Mouse (Mus musculus) heart, postnatal 14 days (tissue): ENCODE results near the gene Ndufb4. TPM values are rescaled to one million over a fixed set of nuclear protein-coding genes. Genes with fewer than 3 reads are reported as not detected.
"Not testable (repeated sequence)": the region's sequence is repeated elsewhere in the genome, so short reads cannot be mapped to it uniquely, and the experiment has no call there.

Experiments
- DNase-seq, 2 experiments: peaks; one replicate each; pipeline ENCODE4 v3.0.0; 2021 to 2022
- intact Hi-C: fragments of 180-260 bp; cut with DNase I; formaldehyde crosslinking; loops from one replicate; pipeline ENCODE4 v1.15.1; 2025
- total RNA-seq, 2 experiments: library from RNA; stranded (reverse); gene quantifications; 2 replicates each; pipeline ENCODE4 v1.2.3; 2021

The Ndufb4 gene
- total RNA-seq, 2 experiments from 2014 or later: 124 to 140 TPM

GRCm38 (mm10) chr16:37645211-37645610 lies 9.0 kb downstream of the Ndufb4 start:
- no peak for DNase-seq
- intact Hi-C loops: no loop called here

- intact Hi-C loops: no loop called here
- no peak for DNase-seq
Measured at GRCm38 (mm10) chr16:37644486-37644885, 9.8 kb downstream of the Ndufb4 start.

- DNase-seq, intact Hi-C loops: not testable (repeated sequence)
Measured at GRCm38 (mm10) chr16:37640522-37640921, 13.7 kb downstream of the Ndufb4 start.

GRCm38 (mm10) chr16:37637802-37638201 lies 16.5 kb downstream of the Ndufb4 start:
- no peak for DNase-seq

DNA sequence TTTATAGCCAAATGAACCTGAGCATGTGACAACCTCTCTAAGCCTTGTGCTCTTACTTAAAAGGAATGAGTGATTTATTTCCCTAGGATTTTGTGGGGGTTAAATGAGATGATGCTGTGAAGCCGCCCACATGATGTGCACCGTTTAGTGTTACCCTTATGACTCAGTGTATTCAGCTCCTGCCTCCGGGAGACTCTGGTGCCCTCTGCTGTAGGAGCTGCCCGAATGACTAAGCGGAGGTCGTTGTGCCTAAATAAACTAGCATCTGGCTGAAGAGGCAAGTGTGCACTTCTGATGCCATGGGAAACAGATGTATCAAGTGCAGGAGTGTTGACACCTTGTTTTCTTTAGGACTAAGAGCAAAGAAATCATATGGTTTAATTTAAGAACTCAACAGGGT lies 18.1 kb downstream of the Ndufb4 start:
- intact Hi-C loops: loop anchor here (1.0 kb wide), 1 partner anchor 289 kb away; no protein-coding TSS in a partner anchor
- DNase-seq: peak; percentile 19 to 40

More at GRCm38 (mm10) chr16:37637802-37638201, 16.5 kb downstream of the Ndufb4 start:
- intact Hi-C loops: no loop called here

- intact Hi-C loops: no loop called here
- no peak for DNase-seq
Measured at GRCm38 (mm10) chr16:37635095-37635494, 19.2 kb downstream of the Ndufb4 start.

GRCm38 (mm10) chr16:37634578-37634977 lies 19.7 kb downstream of the Ndufb4 start:
- DNase-seq: no peak
- intact Hi-C loops: no loop called here

DNA sequence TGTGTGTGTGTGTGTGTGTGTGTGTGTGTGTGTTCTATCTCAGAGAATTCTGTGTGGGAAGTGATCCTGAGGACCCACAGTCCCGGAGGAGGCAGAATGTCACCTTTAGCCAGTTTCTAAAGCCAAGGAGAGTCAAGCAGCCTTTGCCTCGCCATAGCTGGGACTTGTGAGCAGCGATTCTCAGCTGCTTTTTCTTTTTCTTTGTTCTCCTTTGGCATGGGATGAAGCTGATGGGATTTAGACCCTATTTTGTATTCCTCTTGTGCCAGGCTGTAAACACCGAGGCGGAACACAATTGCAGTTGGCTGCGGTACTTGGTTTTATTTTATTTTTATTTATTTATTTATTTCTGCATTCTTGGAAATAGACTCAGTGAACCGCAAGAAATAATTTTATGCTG lies 25.2 kb downstream of the Ndufb4 start:
- DNase-seq: no peak
- intact Hi-C loops: no loop called here

GRCm38 (mm10) chr16:37628336-37628735 lies 25.9 kb downstream of the Ndufb4 start:
- no peak for DNase-seq
- intact Hi-C loops: no loop called here

DNA sequence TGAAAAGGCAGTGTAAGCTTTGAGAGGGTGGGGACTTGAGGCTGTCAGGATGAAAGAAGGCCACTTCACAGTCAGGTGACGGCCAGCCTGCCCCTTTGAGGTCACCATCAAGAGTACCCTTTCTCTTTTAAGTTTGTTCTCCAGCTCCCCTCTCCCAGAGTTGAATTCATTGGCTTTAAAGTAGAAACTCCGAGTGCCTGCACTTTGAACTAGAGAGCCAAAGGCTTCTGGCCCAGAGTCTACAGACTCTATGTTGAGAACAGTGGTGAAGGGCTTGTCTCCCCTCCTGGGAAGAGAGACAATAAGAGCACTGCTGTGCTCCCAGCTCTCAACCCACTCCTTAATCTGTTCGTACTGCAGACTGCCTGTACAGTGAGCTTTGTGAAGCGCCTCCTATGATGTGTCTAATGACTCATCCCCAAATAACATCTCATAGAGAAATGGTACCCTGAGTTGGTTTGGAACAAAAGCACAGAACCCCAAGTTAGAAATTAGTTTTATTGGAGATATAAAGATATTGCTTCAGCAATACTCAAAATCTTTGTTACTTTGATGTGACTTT lies 27.8 kb downstream of the Ndufb4 start:
- intact Hi-C loops: no loop called here
- DNase-seq: no peak

DNA sequence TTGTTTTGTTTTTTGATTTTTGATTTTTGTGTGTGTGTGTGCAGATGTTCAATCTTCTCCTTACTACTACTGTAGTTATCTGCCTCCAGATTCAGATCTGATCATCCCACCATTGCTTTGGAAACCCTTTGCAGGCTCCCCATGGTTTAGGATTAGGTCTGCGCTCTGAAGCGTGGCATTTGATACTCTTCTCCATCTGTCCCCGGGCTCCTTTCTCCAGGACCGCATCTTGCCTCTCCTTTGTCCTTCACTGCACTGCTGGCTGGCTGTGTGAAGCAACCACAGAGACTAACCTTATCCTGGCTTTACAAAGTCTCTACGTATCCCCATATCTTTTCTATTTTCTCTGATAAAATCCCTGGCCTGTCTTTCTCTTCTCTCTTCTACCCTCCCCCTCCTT lies 31.3 kb downstream of the Ndufb4 start:
- intact Hi-C loops: no loop called here
- no peak for DNase-seq

DNA sequence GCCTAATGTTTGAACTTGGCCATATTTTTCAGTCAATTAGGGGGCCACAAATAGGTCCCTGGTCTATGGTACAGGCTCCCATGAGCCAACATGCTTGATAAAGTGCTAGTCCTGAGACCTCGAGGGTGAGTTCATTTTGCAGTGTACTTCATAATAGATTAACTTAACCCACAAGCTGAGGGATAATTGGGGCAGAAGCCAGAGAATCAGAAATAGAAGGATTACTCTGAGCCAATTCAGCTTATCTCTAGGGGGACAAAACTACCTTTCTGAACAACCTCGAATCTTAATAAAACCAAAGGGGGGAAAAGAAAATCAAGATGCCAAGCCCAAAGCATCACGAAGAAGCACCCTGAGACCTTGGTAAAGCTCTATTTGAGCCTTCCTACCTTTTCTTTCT lies 31.9 kb downstream of the Ndufb4 start:
- no peak for DNase-seq
- intact Hi-C loops: no loop called here

DNA sequence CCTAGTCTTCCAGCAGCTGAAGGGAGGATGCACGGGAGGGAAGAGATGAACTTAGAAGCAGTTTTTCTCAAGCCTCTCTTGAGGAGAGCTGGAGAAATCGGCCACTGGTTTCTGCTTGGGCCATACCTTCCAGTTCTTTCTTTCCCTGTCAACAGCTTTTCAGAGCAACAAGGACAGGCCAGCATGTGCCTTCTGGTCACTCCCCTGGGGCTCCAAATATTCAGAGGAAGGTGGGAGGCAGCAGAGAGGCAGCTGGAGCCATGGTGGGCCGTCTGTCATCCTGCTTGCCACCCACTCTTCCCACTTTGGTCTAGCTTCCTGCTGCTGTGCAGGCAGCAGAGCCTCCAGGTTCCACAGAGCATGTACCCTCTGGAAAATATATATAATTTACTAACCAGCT lies 36.6 kb downstream of the Ndufb4 start:
- DNase-seq: peak; percentile 10 to 12
- intact Hi-C loops: no loop called here

DNA sequence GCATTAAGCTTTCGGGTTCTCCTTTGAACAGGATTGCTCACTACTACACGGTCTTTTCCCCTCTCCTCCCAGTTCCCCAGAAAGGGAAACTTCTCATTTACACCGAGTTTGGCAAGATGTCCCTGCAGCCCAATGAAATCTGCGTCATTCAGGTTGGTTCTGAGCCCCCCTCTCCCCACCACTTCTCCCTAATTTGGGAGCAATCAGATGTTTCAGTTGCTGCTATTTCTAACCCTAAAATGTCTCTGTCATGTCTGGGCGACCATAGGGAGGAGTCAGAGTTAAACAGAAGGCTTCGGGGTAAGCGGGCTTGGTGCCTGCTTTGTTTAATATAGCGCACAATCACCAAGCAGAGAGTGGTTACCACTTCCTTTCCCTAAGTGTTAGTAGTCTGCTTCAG lies 38.1 kb downstream of the Ndufb4 start:
- no peak for DNase-seq
- intact Hi-C loops: no loop called here

DNA sequence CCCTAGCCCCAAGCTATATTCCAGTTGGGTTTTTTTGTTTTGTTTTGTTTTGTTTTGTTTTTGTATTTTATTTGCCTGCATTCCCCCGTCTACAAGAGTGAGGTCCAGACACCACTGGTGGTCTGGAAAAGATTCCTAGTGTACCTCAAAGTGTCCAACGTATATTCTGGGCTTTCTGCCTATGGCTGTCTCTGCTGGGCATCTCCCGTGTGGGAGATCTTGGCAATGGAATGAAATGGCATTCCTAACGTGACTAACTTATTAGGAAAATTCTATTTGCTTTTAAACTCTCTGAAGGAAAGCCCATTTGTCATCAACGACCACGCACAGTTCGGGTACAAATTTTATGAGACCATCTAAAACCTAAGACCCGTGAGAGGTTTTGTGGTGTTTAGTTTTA lies 38.8 kb downstream of the Ndufb4 start:
- intact Hi-C loops: no loop called here
- no peak for DNase-seq

DNA sequence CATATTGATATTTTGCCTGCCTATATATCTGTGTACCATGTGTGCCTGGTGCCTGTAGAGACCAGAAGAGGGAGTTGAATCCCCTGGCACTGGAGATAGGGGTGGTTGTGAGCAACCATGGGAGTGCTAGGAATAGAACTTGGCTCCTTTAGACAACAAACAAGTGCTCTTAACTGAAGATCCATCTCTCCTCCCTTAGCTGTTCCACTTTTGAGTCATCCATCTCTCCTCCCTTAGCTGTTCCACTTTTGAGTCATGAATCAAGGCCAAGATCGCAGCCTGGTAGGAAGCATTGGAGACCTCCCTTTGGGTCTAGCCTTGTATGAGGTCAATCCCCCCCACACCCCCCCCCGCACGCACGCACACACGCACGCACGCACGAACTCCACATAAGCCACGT lies 39.7 kb downstream of the Ndufb4 start:
- DNase-seq: no peak
- intact Hi-C loops: no loop called here

- DNase-seq: no peak
- intact Hi-C loops: no loop called here
Measured at GRCm38 (mm10) chr16:37612013-37612412, 42.2 kb downstream of the Ndufb4 start.

GRCm38 (mm10) chr16:37611072-37611471 lies 43.2 kb downstream of the Ndufb4 start:
- intact Hi-C loops: no loop called here
- no peak for DNase-seq

- no peak for DNase-seq
- intact Hi-C loops: no loop called here
Measured at GRCm38 (mm10) chr16:37610333-37610732, 43.9 kb downstream of the Ndufb4 start.

GRCm38 (mm10) chr16:37604243-37604642 lies 50.0 kb downstream of the Ndufb4 start:
- intact Hi-C loops: no loop called here
- no peak for DNase-seq

DNA sequence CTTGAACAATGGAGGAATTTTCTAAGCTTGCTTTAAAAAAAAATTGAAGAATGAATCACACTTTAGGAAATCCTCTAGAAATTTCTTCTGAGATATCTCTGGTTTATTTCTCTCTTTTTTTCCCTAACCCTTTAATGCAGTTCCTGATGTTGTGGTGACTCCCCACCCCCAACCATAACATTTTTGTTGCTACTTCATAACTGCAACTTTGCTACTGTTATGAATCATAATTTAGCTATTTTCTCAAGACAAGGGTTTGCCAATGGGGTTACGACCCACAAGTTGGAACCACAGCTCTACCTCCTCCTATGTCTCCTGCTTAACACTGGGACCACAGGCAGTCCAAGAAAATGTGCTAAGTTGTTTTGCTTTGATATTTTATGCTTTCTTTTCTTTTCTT lies 50.8 kb downstream of the Ndufb4 start:
- DNase-seq: no peak
- intact Hi-C loops: no loop called here

DNA sequence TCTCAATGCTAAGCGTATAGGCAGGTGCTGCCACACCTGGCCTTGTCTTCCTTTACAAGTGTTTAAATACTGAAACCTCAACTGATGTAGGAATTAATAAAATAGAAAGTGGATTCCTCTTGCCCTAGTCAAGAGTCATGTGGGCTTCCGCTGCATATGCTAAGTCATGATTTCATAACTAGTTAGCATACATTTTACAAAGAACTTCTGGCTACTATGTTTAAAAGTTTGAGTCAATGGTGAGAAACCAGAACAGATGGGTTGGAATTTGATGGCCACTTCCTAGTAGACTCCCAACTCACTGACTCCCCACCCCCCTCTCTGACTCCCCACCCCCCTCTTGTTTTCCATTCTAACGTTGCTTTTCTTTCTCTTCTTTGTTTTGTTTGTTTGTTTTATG lies 54.9 kb downstream of the Ndufb4 start:
- intact Hi-C loops: no loop called here
- DNase-seq: no peak

DNA sequence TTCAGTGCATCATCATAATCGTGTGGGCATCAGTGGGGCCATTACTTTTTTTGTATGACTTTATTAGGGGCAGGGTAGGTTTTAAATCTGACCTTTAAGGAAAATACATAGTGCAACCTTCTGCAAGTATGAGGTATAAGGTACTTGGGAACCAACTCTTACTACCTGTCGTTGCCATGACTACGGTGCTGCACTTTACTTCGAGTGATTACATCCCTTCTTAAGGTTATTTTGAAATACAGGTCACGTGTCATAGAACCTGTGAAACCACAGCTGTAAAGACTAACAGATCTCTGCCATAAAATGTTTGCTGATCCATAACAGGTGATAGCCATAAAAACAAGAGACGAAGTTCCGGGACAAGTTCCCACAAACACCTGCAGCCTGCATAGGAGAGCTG lies 55.8 kb downstream of the Ndufb4 start:
- DNase-seq: no peak
- intact Hi-C loops: no loop called here
